Mouse (Mus musculus) heart, embryonic 14.5 days (tissue): ENCODE data around the gene Baz2b. TPM values are rescaled to one million over a fixed set of nuclear protein-coding genes. Genes with fewer than 3 reads are reported as not detected.
"Not testable (repeated sequence)": the region's sequence is repeated elsewhere in the genome, so short reads cannot be mapped to it uniquely, and the experiment has no call there.

ENCODE experiments used
- ATAC-seq: fragments of 200-750 bp; cut with Nextera tagmentation; 2 replicates; pipeline ENCODE4 v1.8.0; 2017; ENCODE audit warnings: low read depth, moderate TSS enrichment; ENCODE audit not compliant: insufficient number of reproducible peaks, insufficient read depth, low FRiP score
- H3K27ac ChIP-seq, 2 experiments: fragments of 200-500 bp in 1 of 2; fragments of 300-500 bp in 1 of 2; sonication (generic) in 1 of 2; replicated peaks in 1 of 2; 2 replicates each; pipeline ENCODE4 v1.5.1; 2012 to 2014; ENCODE audit warnings: low read depth in 2 of 2, low read length in 2 of 2, control low read depth in 1 of 2, mild to moderate bottlenecking in 1 of 2, mixed read lengths in 1 of 2; ENCODE audit not compliant: control insufficient read depth in 1 of 2, insufficient read depth in 1 of 2
- H3K27me3 ChIP-seq: fragments of 300-500 bp; sonication (generic); 2 replicates; pipeline ENCODE4 v1.6.1; 2014; ENCODE audit warnings: mild to moderate bottlenecking, low read length, control low read depth; ENCODE audit not compliant: control insufficient read depth, insufficient read depth
- H3K36me3 ChIP-seq: fragments of 300-500 bp; sonication (generic); 2 replicates; pipeline ENCODE4 v1.6.1; 2014; ENCODE audit warnings: mild to moderate bottlenecking, control low read depth, low read length, mixed read lengths; ENCODE audit not compliant: control insufficient read depth, insufficient read depth
- H3K4me1 ChIP-seq, 2 experiments: fragments of 200-500 bp in 1 of 2; fragments of 300-500 bp in 1 of 2; sonication (generic) in 1 of 2; 2 replicates each; pipeline ENCODE4 v1.6.1; 2012 to 2014; ENCODE audit warnings: low read length in 2 of 2, control low read depth in 1 of 2, mixed read lengths in 1 of 2; ENCODE audit not compliant: control insufficient read depth in 2 of 2, insufficient read depth in 2 of 2
- H3K4me2 ChIP-seq: fragments of 300-500 bp; sonication (generic); 2 replicates; pipeline ENCODE4 v1.6.1; 2014; ENCODE audit warnings: mild to moderate bottlenecking, low read length
- H3K4me3 ChIP-seq, 2 experiments: fragments of 200-500 bp in 1 of 2; fragments of 300-500 bp in 1 of 2; sonication (generic) in 1 of 2; 2 replicates each; pipeline ENCODE4 v1.5.1; 2012 to 2014; ENCODE audit warnings: low read length in 2 of 2, mild to moderate bottlenecking in 2 of 2, control low read depth in 1 of 2, low read depth in 1 of 2, moderate library complexity in 1 of 2; ENCODE audit not compliant: control insufficient read depth in 1 of 2, insufficient read depth in 1 of 2
- H3K9ac ChIP-seq: fragments of 300-500 bp; sonication (generic); 2 replicates; pipeline ENCODE4 v1.6.1; 2014; ENCODE audit warnings: mild to moderate bottlenecking, low read length
- H3K9me3 ChIP-seq: fragments of 300-500 bp; sonication (generic); 2 replicates; pipeline ENCODE4 v1.6.1; 2016; ENCODE audit warnings: low read length, control low read depth; ENCODE audit not compliant: control insufficient read depth
- WGBS: fragments of 180-500 bp; shearing (Covaris S2); extraction: QIAGEN DNeasy Blood & Tissue Kit; methylation state at CpG from one replicate; pipeline ENCODE4 v1.1.7; 2014; 5-methylcytosine and 5-hydroxymethylcytosine counted together
- polyA plus RNA-seq: library from polyadenylated mRNA; unstranded; fragments of >200 nt; fragmentation: Nextera tagmentation; extraction: Ambion mirVana; gene quantifications from 2 replicates; pipeline ENCODE4 v1.2.1, GENCODE M21; 2014

Gene Baz2b
- polyA plus RNA-seq, 1 experiment from 2014 or later, result 54.5 TPM

- no peak for ATAC-seq
- no peaks in the 10 kb centered on the region for H3K27me3 ChIP-seq
- H3K27ac ChIP-seq, result no peak overlapping the region
- H3K4me3 ChIP-seq, result no peak overlapping the region
- H3K4me2 ChIP-seq, result no peak overlapping the region
- WGBS, result 92% methylated on average over 6 of the region's 6 CpGs
- peaks cover 58% of the 10 kb centered on the region for H3K36me3 ChIP-seq
- no peaks in the 10 kb centered on the region for H3K9me3 ChIP-seq
- H3K4me1 ChIP-seq, result no peaks in the 10 kb centered on the region
- no peak overlapping the region for H3K9ac ChIP-seq
Observed at GRCm38 (mm10) chr2:59862618-59863017, 347.0 kb downstream of the Baz2b start.

DNA sequence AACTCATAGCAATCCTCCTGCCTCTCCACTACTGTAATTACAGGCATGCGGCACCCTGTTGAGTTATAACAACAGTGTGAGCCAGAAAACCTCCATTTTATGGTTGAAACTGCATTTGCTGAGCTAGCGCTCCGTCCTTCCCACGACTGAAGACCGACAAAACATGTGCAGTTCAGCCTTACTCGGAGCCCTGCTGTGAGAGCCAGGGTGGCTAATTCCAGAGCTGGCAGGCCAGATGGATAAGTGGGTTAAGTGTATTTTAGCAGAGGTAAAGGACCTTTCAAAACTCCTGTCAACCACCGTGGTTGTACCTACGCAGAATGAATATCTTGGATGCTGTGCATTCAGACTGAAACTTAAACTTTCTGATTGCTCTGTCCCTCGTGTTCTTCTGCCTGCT is 355.3 kb downstream of the Baz2b start:
- H3K27me3 ChIP-seq, result no peaks in the 10 kb centered on the region
- H3K9me3 ChIP-seq, result no peaks in the 10 kb centered on the region
- no peak for ATAC-seq
- H3K4me3 ChIP-seq, result no peak overlapping the region
- peaks cover 44% of the 10 kb centered on the region for H3K36me3 ChIP-seq
- H3K4me1 ChIP-seq, result peaks cover 0 to 3% of the 10 kb centered on the region in 2 experiments; a peak in 1 of 4 replicates
- H3K9ac ChIP-seq, result no peak overlapping the region
- H3K27ac ChIP-seq, result no peak overlapping the region
- H3K4me2 ChIP-seq, result no peak overlapping the region
- 84% methylated on average over 9 of the region's 9 CpGs for WGBS

- Histone ChIP-seq H3K27ac (no peak overlapping the region), H3K4me2 (no peak overlapping the region), H3K4me1 (peaks cover 0 to 3% of the 10 kb centered on the region in 2 experiments; a peak in 1 of 4 replicates), H3K36me3 (peaks cover 36% of the 10 kb centered on the region), H3K9ac (no peak overlapping the region), H3K9me3 (no peaks in the 10 kb centered on the region), H3K27me3 (no peaks in the 10 kb centered on the region), H3K4me3 (no peak overlapping the region)
- ATAC-seq, result no peak
- 80% methylated on average over 10 of the region's 10 CpGs for WGBS
Observed at GRCm38 (mm10) chr2:59853543-59853942, 356.1 kb downstream of the Baz2b start.

GRCm38 (mm10) chr2:59852916-59853315 is 356.7 kb downstream of the Baz2b start:
- Histone ChIP-seq H3K27ac (no peak overlapping the region), H3K9ac (no peak overlapping the region), H3K4me2 (no peak overlapping the region), H3K9me3 (no peaks in the 10 kb centered on the region), H3K27me3 (no peaks in the 10 kb centered on the region), H3K4me3 (no peak overlapping the region), H3K36me3 (peaks cover 32% of the 10 kb centered on the region), H3K4me1 (peaks cover 0 to 3% of the 10 kb centered on the region in 2 experiments; a peak in 1 of 4 replicates)
- WGBS, result 88% methylated on average over 11 of the region's 11 CpGs
- no peak for ATAC-seq

GRCm38 (mm10) chr2:59851885-59852284 is 357.8 kb downstream of the Baz2b start:
- H3K4me2 ChIP-seq, H3K9ac ChIP-seq, ATAC-seq, H3K4me1 ChIP-seq, H3K4me3 ChIP-seq, H3K27ac ChIP-seq, H3K27me3 ChIP-seq, H3K9me3 ChIP-seq: not testable (repeated sequence)
- 83% methylated on average over 3 of the region's 5 CpGs for WGBS
- peaks cover 26% of the 10 kb centered on the region for H3K36me3 ChIP-seq

Other genes starting within 250 kb of the Baz2b start
- gene March7, start within 50 bp of the Baz2b start, polyA plus RNA-seq, result 57.2 and 63.9 TPM in 2 replicates
- gene Cd302, start 74.6 kb upstream of the Baz2b start, polyA plus RNA-seq, result 20.3 and 25.5 TPM in 2 replicates
- gene Ly75, start 173.5 kb upstream of the Baz2b start, polyA plus RNA-seq, result 1.6 and 1.8 TPM in 2 replicates